Mouse (Mus musculus) myocyte (in vitro differentiated cells): Measurements from ENCODE around the gene Mat2a. TPM values are rescaled to one million over a fixed set of nuclear protein-coding genes. Genes with fewer than 3 reads are reported as not detected.

Experiments
- H3K27me3 ChIP-seq: one replicate; pipeline ENCODE4 v1.6.1; 2011; ENCODE audit not compliant: control insufficient read depth, insufficient read depth, insufficient read length
- H3K36me3 ChIP-seq: one replicate; pipeline ENCODE4 v1.6.1; 2011; ENCODE audit not compliant: control insufficient read depth, insufficient read depth
- H3K4me2 ChIP-seq: one replicate; pipeline ENCODE4 v1.6.1; 2011; ENCODE audit warnings: low read depth, control low read depth
- H3K4me3 ChIP-seq: one replicate; pipeline ENCODE4 v1.5.1; 2011; ENCODE audit warnings: mild to moderate bottlenecking, control low read depth, moderate library complexity
- H3K79me2 ChIP-seq: one replicate; pipeline ENCODE4 v1.6.1; 2011; ENCODE audit not compliant: control insufficient read depth, insufficient read depth
- H3ac ChIP-seq: one replicate; pipeline ENCODE4 v1.6.1; 2011; ENCODE audit not compliant: control insufficient read depth, insufficient read length
- CEBPB ChIP-seq: IDR thresholded peaks from 2 replicates; pipeline ENCODE4 v1.6.1; 2011; ENCODE audit warnings: mild to moderate bottlenecking, moderate library complexity; ENCODE audit not compliant: poor library complexity, insufficient read depth, severe bottlenecking
- E2F4 ChIP-seq: IDR thresholded peaks from one replicate; pipeline ENCODE4 v1.6.1; 2011; ENCODE audit warnings: mild to moderate bottlenecking, control low read depth, moderate library complexity; ENCODE audit not compliant: insufficient read depth
- MAX ChIP-seq: IDR thresholded peaks from one replicate; pipeline ENCODE4 v1.6.1; 2011; ENCODE audit warnings: low read depth, mild to moderate bottlenecking, control low read depth
- MYOD1 ChIP-seq, 3 experiments: IDR thresholded peaks; one replicate each; pipeline ENCODE4 v1.6.1; 2011; ENCODE audit warnings: control low read depth in 2 of 3, low read depth in 2 of 3, mild to moderate bottlenecking in 2 of 3, moderate library complexity in 1 of 3; ENCODE audit not compliant: insufficient read length in 2 of 3, control insufficient read depth in 1 of 3
- MYOG ChIP-seq, 3 experiments: IDR thresholded peaks; one replicate each; pipeline ENCODE4 v1.6.1; 2011; ENCODE audit warnings: control low read depth in 2 of 3, low read depth in 2 of 3, mild to moderate bottlenecking in 2 of 3; ENCODE audit not compliant: insufficient read length in 2 of 3, control insufficient read depth in 1 of 3, insufficient read depth in 1 of 3
- POLR2A ChIP-seq: IDR thresholded peaks from one replicate; pipeline ENCODE4 v1.6.1; 2011; ENCODE audit warnings: low read depth, mild to moderate bottlenecking, control low read depth, moderate library complexity; ENCODE audit not compliant: insufficient read length
- POLR2AphosphoS2 ChIP-seq: IDR thresholded peaks from one replicate; pipeline ENCODE4 v1.6.1; 2011; ENCODE audit warnings: low read depth, control low read depth; ENCODE audit not compliant: insufficient read length
- REST ChIP-seq: IDR thresholded peaks from one replicate; pipeline ENCODE4 v1.6.1; 2011; ENCODE audit warnings: mild to moderate bottlenecking, control low read depth, moderate library complexity; ENCODE audit not compliant: insufficient read depth, insufficient read length
- SRF ChIP-seq: IDR thresholded peaks from one replicate; pipeline ENCODE4 v1.6.1; 2011; ENCODE audit warnings: low read depth; ENCODE audit not compliant: control insufficient read depth, insufficient read length
- TCF12 ChIP-seq: IDR thresholded peaks from one replicate; pipeline ENCODE4 v1.6.1; 2011; ENCODE audit warnings: mild to moderate bottlenecking, control low read depth; ENCODE audit not compliant: poor library complexity, insufficient read depth, severe bottlenecking
- TCF3 ChIP-seq: IDR thresholded peaks from one replicate; pipeline ENCODE4 v1.6.1; 2011; ENCODE audit warnings: low read depth, control low read depth; ENCODE audit not compliant: insufficient read length
- USF1 ChIP-seq: IDR thresholded peaks from one replicate; pipeline ENCODE4 v1.6.1; 2011; ENCODE audit warnings: low read depth, mild to moderate bottlenecking, control low read depth, moderate library complexity
- polyA plus RNA-seq: library from polyadenylated mRNA; unstranded; fragments of >200 nt; fragmentation: generic; extraction: Trizol; gene quantifications from one replicate; pipeline ENCODE4 v1.2.1, GENCODE M21; 2012; ENCODE audit warnings: missing spikeins

Gene Mat2a
- polyA plus RNA-seq, 1 experiment: 142 TPM

DNA sequence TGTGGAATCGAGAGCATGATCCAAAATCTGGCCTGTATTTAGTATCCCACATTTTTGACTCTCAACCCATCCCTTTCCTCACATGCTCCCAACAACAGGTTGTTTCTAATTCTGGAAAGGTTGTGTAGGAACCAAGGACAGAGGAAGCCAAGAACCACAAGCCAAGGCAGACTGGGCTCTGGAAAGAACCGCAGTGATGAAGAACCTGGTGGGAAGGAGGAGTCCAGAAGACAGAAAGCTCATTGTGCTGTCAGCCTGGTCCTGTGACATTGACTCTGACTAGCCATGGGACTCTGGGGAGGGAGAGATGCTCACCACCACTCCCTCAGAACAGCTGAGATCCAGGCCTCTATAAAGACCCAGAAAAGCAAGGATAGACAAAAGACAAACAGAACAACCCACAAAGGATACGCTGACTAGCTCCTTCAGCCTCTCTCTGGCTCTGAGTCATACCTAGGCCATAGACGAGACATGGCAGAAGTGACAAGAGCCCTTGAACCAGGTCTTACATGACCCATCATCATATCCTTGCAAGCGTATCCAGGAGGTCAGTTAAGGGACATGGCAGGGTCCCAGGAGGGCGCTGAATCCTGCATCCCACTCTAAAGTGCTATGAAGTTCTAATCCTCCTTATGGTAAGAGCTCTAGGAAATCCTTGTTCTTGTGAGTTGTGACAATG lies 56.1 kb downstream of the Mat2a start:
- H3K79me2 ChIP-seq: peaks cover 18% of the 10 kb centered on the region
- TF ChIP-seq POLR2AphosphoS2: peak; percentile 25
- TF ChIP-seq MYOD1 (IDR thresholded peaks at IDR 0.05; ENCODE audit: control insufficient read depth in 1 of 3, insufficient read length in 2 of 3, low read depth in 2 of 3): peak in 2 of 3 experiments; percentile 36 to 37
- no peak for TF ChIP-seq USF1
- TF ChIP-seq TCF3: no peak
- TF ChIP-seq REST: no peak
- TF ChIP-seq CEBPB: no peak
- TF ChIP-seq MYOG (IDR thresholded peaks at IDR 0.05; ENCODE audit: control insufficient read depth in 1 of 3, insufficient read depth in 1 of 3, insufficient read length in 2 of 3, low read depth in 2 of 3): peak in 2 of 3 experiments; percentile 37 to 52
- TF ChIP-seq SRF: no peak
- no peak for TF ChIP-seq TCF12
- no peak for TF ChIP-seq MAX
- TF ChIP-seq POLR2A: no peak
- no peak for TF ChIP-seq E2F4
- peak overlapping the region; percentile 19 for H3K4me2 ChIP-seq
- H3K36me3 ChIP-seq: peaks cover 3% of the 10 kb centered on the region
- H3K4me3 ChIP-seq: no peak overlapping the region
- no peaks in the 10 kb centered on the region for H3K27me3 ChIP-seq
- no peak overlapping the region for H3ac ChIP-seq

Other genes with a start within 250 kb of the Mat2a start
- 2.1 TPM for gene Atoh8, start 204.0 kb downstream of the Mat2a start, polyA plus RNA-seq
- not detected for gene Sftpb, start 134.9 kb downstream of the Mat2a start, polyA plus RNA-seq
- gene Usp39, start 94.4 kb downstream of the Mat2a start, polyA plus RNA-seq: 55.4 TPM
- gene 0610030E20Rik, start 92.2 kb downstream of the Mat2a start, polyA plus RNA-seq: 8.0 TPM
- gene Tmem150a, start 84.1 kb downstream of the Mat2a start, polyA plus RNA-seq: 26.7 TPM
- 169 TPM for gene Rnf181, start 72.6 kb downstream of the Mat2a start, polyA plus RNA-seq
- 544 TPM for gene Vamp5, start 59.1 kb downstream of the Mat2a start, polyA plus RNA-seq
- 107 TPM for gene Vamp8, start 48.9 kb downstream of the Mat2a start, polyA plus RNA-seq
- gene Ggcx, start 25.2 kb downstream of the Mat2a start, polyA plus RNA-seq: 17.5 TPM
- gene Sh2d6, start 82.1 kb upstream of the Mat2a start, polyA plus RNA-seq: 1.1 TPM
- 394 TPM for gene Capg, start 104.8 kb upstream of the Mat2a start, polyA plus RNA-seq
- gene Elmod3, start 158.9 kb upstream of the Mat2a start, polyA plus RNA-seq: 6.4 TPM
- 14.9 TPM for gene Retsat, start 158.9 kb upstream of the Mat2a start, polyA plus RNA-seq
- gene Tgoln1, start 177.4 kb upstream of the Mat2a start, polyA plus RNA-seq: 16.3 TPM